Mouse (Mus musculus): ENCODE measurements at regions not wholly inside any gene's neighbourhood (a gene's known extent, or its start where the extent isn't known, plus 50 kb on each side); places are given as distances from the start of the nearest gene placed in this dataset.

DNA sequence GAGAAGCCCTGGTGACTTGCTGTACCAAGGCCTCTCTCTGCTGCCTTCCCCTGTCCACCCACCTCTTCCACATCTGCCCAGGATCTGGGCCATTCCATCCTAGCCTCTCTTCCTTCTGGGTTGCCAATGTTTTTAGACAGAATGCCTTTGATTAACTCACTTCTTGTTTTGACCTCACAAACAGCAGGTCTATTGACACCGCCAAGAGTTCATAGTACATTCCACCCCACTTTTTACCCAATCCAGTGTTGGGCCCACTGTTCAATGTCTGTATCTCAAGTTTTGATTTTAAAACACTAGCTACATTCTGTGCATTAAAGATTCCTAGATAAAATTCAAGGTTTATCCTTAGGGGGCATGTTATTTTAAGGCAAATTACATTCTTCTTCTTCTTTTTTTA, 84.7 kb upstream of the Irx5 start:
- no peak for TF ChIP-seq CTCF (IDR thresholded peaks at IDR 0.05)
- no peak for TF ChIP-seq POLR2A (IDR thresholded peaks at IDR 0.05; ENCODE audit: insufficient read depth, low read depth, low read length)
- TF ChIP-seq EP300 (IDR thresholded peaks at IDR 0.05; ENCODE audit: insufficient read depth, low read depth, low read length): no peak
